In genomic region chr13:69534654-69535551, GRCm38 (mm10) we compare ENCODE assay signal across 7 mouse cellular contexts. TPM values are rescaled to one million over a fixed set of nuclear protein-coding genes. Genes with fewer than 3 reads are reported as not detected.
DNase-seq lines count a peak whose midpoint lies in the region; ATAC-seq lines count a peak whose summit lies in the region.

No protein-coding gene starts in this region.

- H3K4me2 ChIP-seq in embryonic facial prominence, embryonic 11.5 days (ENCODE audit: low read depth, low read length): peak overlapping the region; percentile 88
- peak overlapping the region; percentile 82 for H3K4me2 ChIP-seq in limb, embryonic 11.5 days (ENCODE audit: low read depth, severe bottlenecking)
- peak overlapping the region; percentile 95 for H3K4me2 ChIP-seq in midbrain, embryonic 14.5 days (ENCODE audit: low read length)

- DNase-seq in adrenal gland, postnatal 14 days: peak; percentile 99
- DNase-seq in embryonic facial prominence, embryonic 11.5 days (ENCODE audit: low spot score): peak; percentile 97
- peak; percentile 100 for DNase-seq in heart, adult 11 months
- peak; percentile 98 for DNase-seq in kidney, adult 18-20 months
- DNase-seq in limb, embryonic 11.5 days (ENCODE audit: low spot score): peak; percentile 97
- DNase-seq in midbrain, embryonic 14.5 days: peak; percentile 100
- peak; percentile 96 to 97 for DNase-seq in spleen, adult 18-20 months

- peak overlapping the region; percentile 92 for H3K27ac ChIP-seq in embryonic facial prominence, embryonic 11.5 days (replicated peaks; ENCODE audit: low read depth, low read length)
- peak overlapping the region; percentile 91 for H3K27ac ChIP-seq in limb, embryonic 11.5 days (replicated peaks; ENCODE audit: low read depth, low read length)
- H3K27ac ChIP-seq in midbrain, embryonic 14.5 days (replicated peaks; ENCODE audit: low read depth, low read length): peak overlapping the region; percentile 96

- H3K36me3 ChIP-seq in embryonic facial prominence, embryonic 11.5 days (replicated peaks; ENCODE audit: control insufficient read depth, insufficient read depth, low read depth, low read length): no peaks in the 10 kb centered on the region; the same call in 1 of the 2 replicates
- peaks cover 3% of the 10 kb centered on the region; the same call in 1 of the 2 replicates for H3K36me3 ChIP-seq in limb, embryonic 11.5 days (ENCODE audit: control insufficient read depth, insufficient read depth, low read length)
- no peaks in the 10 kb centered on the region for H3K36me3 ChIP-seq in midbrain, embryonic 14.5 days (ENCODE audit: control insufficient read depth, insufficient read depth, low read length)

- peak overlapping the region; percentile 90 for H3K9ac ChIP-seq in embryonic facial prominence, embryonic 11.5 days (replicated peaks; ENCODE audit: low read length)
- peak overlapping the region; percentile 91 for H3K9ac ChIP-seq in limb, embryonic 11.5 days (ENCODE audit: low read length)
- peak overlapping the region; percentile 88 for H3K9ac ChIP-seq in midbrain, embryonic 14.5 days (replicated peaks; ENCODE audit: low read length)

- ATAC-seq in embryonic facial prominence, embryonic 11.5 days (replicated peaks; ENCODE audit: insufficient number of reproducible peaks, low FRiP score, low TSS enrichment, low read depth): peak; percentile 92
- peak; percentile 93 for ATAC-seq in limb, embryonic 11.5 days (ENCODE audit: insufficient number of reproducible peaks, low FRiP score, low TSS enrichment, low read depth)
- peak; percentile 94 for ATAC-seq in midbrain, embryonic 14.5 days (ENCODE audit: low FRiP score, low TSS enrichment)

- no peaks in the 10 kb centered on the region for H3K9me3 ChIP-seq in embryonic facial prominence, embryonic 11.5 days (replicated peaks; ENCODE audit: control insufficient read depth, low read length)
- H3K9me3 ChIP-seq in limb, embryonic 11.5 days (ENCODE audit: control insufficient read depth, low read length): no peaks in the 10 kb centered on the region
- H3K9me3 ChIP-seq in midbrain, embryonic 14.5 days (ENCODE audit: control insufficient read depth, low read length): no peaks in the 10 kb centered on the region

- whole genome bisulfite sequencing in embryonic facial prominence, embryonic 11.5 days: under 1% methylated on average over 74 of the region's 86 CpGs
- WGBS in limb, embryonic 11.5 days: under 1% methylated on average over 63 of the region's 86 CpGs
- WGBS in midbrain, embryonic 14.5 days: under 1% methylated on average over 74 of the region's 86 CpGs

- peak overlapping the region; percentile 96 for H3K4me3 ChIP-seq in embryonic facial prominence, embryonic 11.5 days (ENCODE audit: low read depth, low read length)
- peak overlapping the region; percentile 83 for H3K4me3 ChIP-seq in limb, embryonic 11.5 days (ENCODE audit: low read depth, low read length)
- H3K4me3 ChIP-seq in midbrain, embryonic 14.5 days (replicated peaks; ENCODE audit: low read depth, low read length): peak overlapping the region; percentile 90

- no peaks in the 10 kb centered on the region for H3K27me3 ChIP-seq in embryonic facial prominence, embryonic 11.5 days (ENCODE audit: control insufficient read depth, insufficient read depth, low read length)
- H3K27me3 ChIP-seq in limb, embryonic 11.5 days (ENCODE audit: control insufficient read depth, insufficient read depth, low read length): no peaks in the 10 kb centered on the region; the same call in 1 of the 2 replicates
- H3K27me3 ChIP-seq in midbrain, embryonic 14.5 days (ENCODE audit: control insufficient read depth, insufficient read depth, low read length): no peaks in the 10 kb centered on the region

- peaks cover 9% of the 10 kb centered on the region for H3K4me1 ChIP-seq in embryonic facial prominence, embryonic 11.5 days (ENCODE audit: control insufficient read depth, insufficient read depth, low read length)
- H3K4me1 ChIP-seq in limb, embryonic 11.5 days (ENCODE audit: control insufficient read depth, insufficient read depth, low read length): peaks cover 37% of the 10 kb centered on the region
- peaks cover 46% of the 10 kb centered on the region for H3K4me1 ChIP-seq in midbrain, embryonic 14.5 days (ENCODE audit: control insufficient read depth, insufficient read depth, low read length)

RNA-seq across cellular contexts. Expression of gene Tent4a, which starts 0.5 kb away (rescaled TPM):
- total RNA-seq in adrenal gland, postnatal 14 days (2021): 21.1 and 21.6 TPM in 2 replicates
- 6.6 and 7.1 TPM in 2 replicates for polyA plus RNA-seq in embryonic facial prominence, embryonic 11.5 days (2014; fragmentation: Nextera tagmentation; extraction: Ambion mirVana)
- polyA plus RNA-seq in limb, embryonic 11.5 days (2014; fragmentation: Nextera tagmentation; extraction: Ambion mirVana): 8.4 and 8.5 TPM in 2 replicates
- 11.5 TPM in 2 replicates for polyA plus RNA-seq in midbrain, embryonic 14.5 days (2014; fragmentation: Nextera tagmentation; extraction: Ambion mirVana)

RNA-seq across cellular contexts. Expression of gene Nsun2, which starts 1.4 kb away (rescaled TPM):
- 87.3 and 89.0 TPM in 2 replicates for total RNA-seq in adrenal gland, postnatal 14 days (2021)
- polyA plus RNA-seq in embryonic facial prominence, embryonic 11.5 days (2014; fragmentation: Nextera tagmentation; extraction: Ambion mirVana): 152 and 159 TPM in 2 replicates
- 149 and 159 TPM in 2 replicates for polyA plus RNA-seq in limb, embryonic 11.5 days (2014; fragmentation: Nextera tagmentation; extraction: Ambion mirVana)
- polyA plus RNA-seq in midbrain, embryonic 14.5 days (2014; fragmentation: Nextera tagmentation; extraction: Ambion mirVana): 57.3 and 82.8 TPM in 2 replicates

Comparison
In these comparisons a context has a peak if more than half of its experiments do, and no peak if none do; other contexts are left out.
1. Peak in every context shown above with its lines: DNase-seq, ATAC-seq, H3K4me3 ChIP-seq and H3K27ac ChIP-seq.